Mouse (Mus musculus): ENCODE measurements around the gene Rhoc.

DNA sequence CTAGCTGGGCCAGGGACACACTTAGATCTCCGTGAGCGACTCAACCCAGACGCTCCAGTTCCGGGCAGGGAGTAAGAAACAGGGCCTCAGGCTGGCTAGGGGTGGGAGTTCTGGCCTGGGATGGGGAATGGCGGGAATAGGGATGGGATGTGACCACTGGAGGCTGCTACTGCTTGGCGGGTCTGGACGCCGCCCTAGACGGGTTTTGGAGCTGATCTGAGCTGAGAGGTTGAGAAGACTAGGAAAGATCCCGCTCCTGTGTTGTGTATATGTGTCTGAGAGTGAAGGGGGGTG, 1.1 kb downstream of the Rhoc start:
- TF ChIP-seq CTCF (IDR thresholded peaks at IDR 0.05; ENCODE audit: borderline replicate concordance, extremely low read depth, insufficient read depth, insufficient read length): no peak
- no peak for TF ChIP-seq POLR2A (IDR thresholded peaks at IDR 0.05; ENCODE audit: borderline replicate concordance, extremely low read depth, insufficient read depth, insufficient read length, poor library complexity, severe bottlenecking)

All from brain, embryonic 14.5 days (tissue).